Mouse (Mus musculus) ovary, adult 18-20 months (tissue): ENCODE results near the gene BC005624.
"Not testable (repeated sequence)": the region's sequence is repeated elsewhere in the genome, so short reads cannot be mapped to it uniquely, and the experiment has no call there.

Experiments used
- DNase-seq: peaks from one replicate; pipeline ENCODE4 v3.0.0; 2022; ENCODE audit warnings: low spot score, mixed read lengths

The BC005624 gene

GRCm38 (mm10) chr2:30967352-30968327 is 14.4 kb downstream of the BC005624 start, which contains the start of gene Tor1a:
Tor1a (minus strand) TSS chr2:30967933.
- peak; percentile 81 for DNase-seq

DNA sequence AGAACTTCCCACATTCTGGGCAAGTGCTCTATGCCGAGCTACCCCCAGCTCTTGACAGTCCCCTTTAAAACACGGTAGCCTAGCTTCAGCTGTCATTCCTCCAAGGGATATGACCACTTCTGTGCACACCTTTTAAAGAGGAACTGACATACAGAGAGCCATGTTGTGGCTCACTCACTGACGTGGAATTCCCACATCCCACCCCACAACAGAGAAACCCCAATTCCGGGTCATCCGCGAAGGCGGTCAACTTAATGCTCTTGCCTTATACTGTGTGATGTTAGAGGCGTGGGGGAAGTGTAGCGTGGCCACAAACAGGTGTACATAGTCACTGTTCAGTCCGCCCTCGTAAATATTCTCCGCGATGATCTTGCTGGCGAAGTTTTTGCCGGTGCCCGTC is 15.2 kb downstream of the BC005624 start:
- no peak for DNase-seq

GRCm38 (mm10) chr2:30965627-30966026 is 16.4 kb downstream of the BC005624 start:
- DNase-seq: no peak

- no peak for DNase-seq
These were observed 19.3 kb downstream of the BC005624 start for GRCm38 (mm10) chr2:30962570-30963254.

DNA sequence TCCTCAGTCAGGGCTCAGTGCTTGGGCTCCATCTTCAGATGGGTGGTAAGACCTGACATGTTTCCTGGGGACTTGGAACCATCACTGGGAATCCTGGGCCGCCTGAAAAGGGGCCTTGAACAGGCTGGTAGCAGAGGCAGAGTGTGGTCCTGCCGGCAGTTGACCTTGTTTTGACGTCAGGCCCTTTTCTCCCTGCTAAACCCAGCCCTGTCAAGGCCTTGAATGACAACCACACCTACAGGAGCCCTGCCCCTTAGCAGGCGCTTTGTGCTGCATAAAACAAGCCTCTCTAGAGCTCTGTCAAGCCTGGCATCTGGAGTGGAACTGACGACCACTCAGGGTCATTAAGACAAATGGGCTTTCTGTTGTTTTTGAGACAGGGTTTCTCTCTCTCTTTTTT is 22.1 kb downstream of the BC005624 start:
- no peak for DNase-seq

GRCm38 (mm10) chr2:30958726-30959125 is 23.3 kb downstream of the BC005624 start:
- no peak for DNase-seq

DNA sequence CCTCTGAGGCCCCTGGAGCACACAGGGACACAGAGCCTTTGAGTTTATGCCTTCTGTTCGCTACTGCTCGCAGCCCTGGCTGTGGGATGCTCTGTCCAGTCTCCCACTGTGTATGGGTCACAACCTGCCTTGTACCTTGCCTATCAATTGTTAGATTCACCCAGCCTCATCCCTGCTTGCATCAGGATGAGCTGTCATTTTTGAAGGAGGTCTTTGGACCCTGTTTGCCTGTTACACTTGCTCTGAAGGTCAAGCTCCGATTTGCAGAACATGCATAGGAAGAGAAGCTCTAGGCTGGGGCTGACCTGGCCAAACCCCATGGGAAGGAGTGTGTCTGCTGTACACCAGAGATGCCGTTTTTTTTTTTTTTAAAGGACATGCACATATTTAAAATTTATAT is 24.5 kb downstream of the BC005624 start:
- no peak for DNase-seq

GRCm38 (mm10) chr2:30954797-30955196 is 27.2 kb downstream of the BC005624 start:
- DNase-seq: no peak

GRCm38 (mm10) chr2:30952824-30953490 is 29.0 kb downstream of the BC005624 start, which contains the start of gene Tor1b:
Tor1b (plus strand) TSS chr2:30952959.
- DNase-seq: peak; percentile 73

DNA sequence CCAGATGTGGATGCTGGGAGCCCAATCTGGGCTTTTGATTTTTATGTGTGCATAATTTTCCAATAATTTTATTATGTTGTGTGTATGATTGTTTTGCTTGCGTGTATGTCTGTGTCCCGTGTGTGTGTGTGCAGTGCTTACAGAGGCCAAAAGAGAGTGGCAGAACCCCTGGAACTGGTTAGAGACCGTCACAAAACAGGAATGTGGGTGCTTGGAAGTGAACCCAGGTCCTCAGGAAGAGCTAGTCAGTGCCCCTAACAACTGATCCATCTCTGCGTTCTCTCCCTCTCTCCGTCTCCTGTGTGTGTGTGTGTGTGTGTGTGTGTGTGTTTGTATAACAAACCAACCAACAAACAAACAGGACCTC is 29.6 kb downstream of the BC005624 start:
- no peak for DNase-seq

GRCm38 (mm10) chr2:30942603-30943011 is 39.4 kb downstream of the BC005624 start:
- DNase-seq: peak; percentile 48

GRCm38 (mm10) chr2:30942116-30942515 is 39.9 kb downstream of the BC005624 start:
- not testable (repeated sequence) for DNase-seq

DNA sequence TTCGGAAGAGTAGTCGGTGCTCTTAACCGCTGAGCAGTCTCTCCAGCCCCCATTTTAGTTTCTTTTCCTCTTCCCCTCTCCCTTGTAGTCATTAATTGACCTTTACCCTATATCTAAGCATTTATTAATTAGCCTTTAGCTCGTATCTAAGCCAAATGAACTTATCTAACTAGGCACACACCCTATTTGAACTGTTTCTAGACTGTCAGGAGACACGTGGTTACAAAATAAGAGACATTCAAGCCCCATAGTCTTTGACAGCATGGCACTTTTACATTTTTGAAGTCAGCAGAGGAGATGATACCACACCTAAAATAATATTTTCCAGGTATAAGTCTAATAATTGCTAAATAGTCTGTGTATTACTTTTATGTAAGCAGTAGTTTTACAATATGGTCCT is 40.4 kb downstream of the BC005624 start:
- no peak for DNase-seq

GRCm38 (mm10) chr2:30938574-30938991 is 43.4 kb downstream of the BC005624 start:
- DNase-seq: no peak

DNA sequence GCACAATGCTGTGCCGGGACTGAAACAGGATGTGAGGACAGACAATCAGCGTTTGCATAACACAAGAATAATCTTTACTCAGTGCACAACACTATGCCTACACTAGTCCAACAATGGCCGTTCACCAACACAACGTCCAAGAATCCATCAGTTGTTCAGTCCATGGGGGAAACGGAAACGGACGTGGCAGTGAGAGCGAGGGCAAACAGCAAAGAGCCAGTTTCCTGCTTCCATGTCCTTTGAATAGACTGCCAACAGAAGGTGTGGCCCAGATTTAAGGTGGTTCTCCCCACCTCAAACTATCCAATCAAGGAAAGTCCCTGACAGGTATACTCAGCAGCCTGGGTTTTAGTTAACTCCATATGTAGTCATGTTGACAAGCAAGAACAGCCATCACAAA is 44.3 kb downstream of the BC005624 start:
- DNase-seq: no peak

DNA sequence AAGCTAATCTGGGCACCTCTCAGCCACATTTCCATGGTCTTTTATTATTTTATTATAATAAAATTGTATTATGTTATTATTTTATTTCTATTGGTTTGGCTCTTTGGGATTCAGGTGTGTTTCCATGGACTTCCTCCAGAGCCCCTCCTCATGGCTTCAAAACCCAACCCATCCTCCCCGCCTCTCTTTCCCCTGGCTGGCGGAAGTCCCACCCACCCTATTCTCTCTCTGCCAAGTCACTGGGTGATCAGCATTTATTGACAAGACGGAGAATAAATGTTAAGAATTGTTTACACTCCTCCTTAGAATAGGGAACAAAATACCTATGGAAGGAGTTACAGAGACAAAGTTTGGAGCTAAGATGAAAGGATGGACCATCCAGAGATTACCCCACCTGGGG is 45.2 kb downstream of the BC005624 start:
- no peak for DNase-seq

DNA sequence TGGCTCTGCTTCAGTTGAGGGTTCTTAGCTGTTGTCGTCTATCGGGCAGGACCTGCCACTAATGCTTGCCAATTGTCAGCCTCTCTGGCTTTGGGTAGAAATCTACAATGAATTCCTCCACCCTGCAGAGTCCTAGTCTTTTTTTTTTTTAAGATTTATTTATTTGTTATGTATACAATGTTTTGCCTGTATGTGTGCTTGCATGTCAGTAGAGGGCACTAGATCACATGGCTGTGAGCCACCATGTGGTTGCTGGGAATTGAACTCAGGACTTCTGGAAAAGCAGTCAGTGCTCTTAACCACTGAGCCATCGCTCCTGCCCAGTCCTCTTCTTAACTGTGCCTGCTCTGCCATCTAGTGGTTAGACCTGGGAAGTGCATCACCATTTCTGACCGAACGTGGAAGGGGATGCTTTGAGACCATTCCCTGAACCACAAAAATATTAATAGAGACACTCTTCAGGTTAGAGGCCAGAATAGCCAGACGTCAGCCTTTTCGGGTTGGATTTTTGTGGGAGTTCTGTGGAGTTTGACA is 48.0 kb downstream of the BC005624 start:
- peak; percentile 48 for DNase-seq

GRCm38 (mm10) chr2:30933032-30933431 is 49.0 kb downstream of the BC005624 start:
- DNase-seq: no peak

DNA sequence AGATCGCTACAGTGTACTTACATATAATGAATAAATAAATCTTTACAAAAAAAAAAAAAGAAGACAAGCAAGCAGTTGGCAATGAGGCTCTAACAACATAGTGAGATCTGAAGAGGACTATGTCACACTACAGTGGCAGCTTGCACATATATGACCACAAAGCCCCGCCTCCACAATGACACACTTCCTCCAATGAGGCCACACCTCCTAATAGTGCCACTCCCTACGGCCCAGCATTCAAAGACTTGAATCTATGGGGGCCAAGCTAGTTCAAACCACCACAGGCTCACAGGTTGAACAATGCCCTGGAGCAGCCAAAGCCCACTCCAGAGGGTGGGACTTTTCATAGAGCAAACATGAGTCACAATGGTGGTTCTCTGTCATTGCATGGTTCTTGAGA is 50.1 kb downstream of the BC005624 start:
- DNase-seq: no peak

DNA sequence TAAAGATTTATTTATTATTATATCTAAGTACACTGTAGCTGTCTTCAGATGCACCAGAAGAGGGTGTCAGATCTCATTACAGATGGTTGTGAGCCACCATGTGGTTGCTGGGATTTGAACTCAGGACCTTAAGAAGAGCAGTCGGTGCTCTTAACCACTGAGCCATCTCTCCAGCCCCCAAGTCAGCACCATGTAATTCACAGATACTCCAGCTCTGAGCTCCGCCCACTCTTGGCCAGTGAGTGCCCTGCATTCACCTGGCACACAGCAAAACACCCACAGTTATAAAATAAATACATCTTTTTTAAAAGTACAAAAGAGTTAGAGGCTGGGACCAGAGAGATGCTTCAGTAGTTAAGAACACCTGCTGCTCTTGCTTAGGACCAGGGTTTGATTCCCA is 51.2 kb downstream of the BC005624 start:
- not testable (repeated sequence) for DNase-seq

- peak; percentile 60 for DNase-seq
These were observed 52.4 kb downstream of the BC005624 start, which contains the start of gene Ptges for GRCm38 (mm10) chr2:30929483-30930045. Ptges (minus strand) TSS chr2:30929863.
